Comparison of ENCODE assay signal across 8 mouse cellular contexts in genomic region chr13:14629726-14630641, GRCm38 (mm10). TPM values are rescaled to one million over a fixed set of nuclear protein-coding genes. Genes with fewer than 3 reads are reported as not detected.
DNase-seq lines count a peak whose midpoint lies in the region; ATAC-seq lines count a peak whose summit lies in the region.

AW209491 (plus strand) TSS chr13:14630154.

- H3K9me3 ChIP-seq in forebrain, embryonic 14.5 days (replicated peaks; ENCODE audit: control insufficient read depth, low read length), result no peaks in the 10 kb centered on the region
- H3K9me3 ChIP-seq in neural tube, embryonic 15.5 days (replicated peaks), result no peaks in the 10 kb centered on the region

- peak; percentile 95 for DNase-seq in ES-CJ7 (ENCODE audit: low read depth, low spot score)
- peak; percentile 93 for DNase-seq in cerebellum, adult 11 months
- DNase-seq in forebrain, embryonic 14.5 days (ENCODE audit: low spot score), result peak; percentile 96
- peak; percentile 93 to 96 for DNase-seq in heart, postnatal 14 days
- DNase-seq in layer of hippocampus, adult 11-12 months (ENCODE audit: low spot score), result peak; percentile 96
- peak; percentile 97 to 98 for DNase-seq in lung, adult 18-20 months
- DNase-seq in testis, postnatal 14 days (ENCODE audit: low spot score), result peak; percentile 91

- peak; percentile 97 for ATAC-seq in forebrain, embryonic 14.5 days
- ATAC-seq in neural tube, embryonic 15.5 days (ENCODE audit: low FRiP score), result peak; percentile 98

- no peaks in the 10 kb centered on the region for H3K27me3 ChIP-seq in forebrain, embryonic 14.5 days (replicated peaks; ENCODE audit: control insufficient read depth, insufficient read depth, low read length)
- H3K27me3 ChIP-seq in neural tube, embryonic 15.5 days (replicated peaks), result no peaks in the 10 kb centered on the region

- H3K36me3 ChIP-seq in forebrain, embryonic 14.5 days (ENCODE audit: control insufficient read depth, insufficient read depth, low read length), result peaks cover 27% of the 10 kb centered on the region
- peaks cover 20% of the 10 kb centered on the region for H3K36me3 ChIP-seq in neural tube, embryonic 15.5 days

- H3K4me1 ChIP-seq in forebrain, embryonic 14.5 days (ENCODE audit: control insufficient read depth, insufficient read depth, low read length), result peaks cover 9% of the 10 kb centered on the region
- peaks cover 13% of the 10 kb centered on the region for H3K4me1 ChIP-seq in neural tube, embryonic 15.5 days

- H3K4me3 ChIP-seq in forebrain, embryonic 14.5 days (ENCODE audit: low read depth, low read length), result peak within 1 kb of the TSS; percentile 59
- H3K4me3 ChIP-seq in neural tube, embryonic 15.5 days (replicated peaks), result peak within 1 kb of the TSS; percentile 61

- H3K9ac ChIP-seq in forebrain, embryonic 14.5 days (ENCODE audit: low read length), result peak within 1 kb of the TSS; percentile 84
- peak within 1 kb of the TSS; percentile 77 for H3K9ac ChIP-seq in neural tube, embryonic 15.5 days (replicated peaks)

- peak within 1 kb of the TSS; percentile 70 for H3K4me2 ChIP-seq in forebrain, embryonic 14.5 days (ENCODE audit: low read length)
- H3K4me2 ChIP-seq in neural tube, embryonic 15.5 days, result peak within 1 kb of the TSS; percentile 75

- intact Hi-C loops in heart, postnatal 14 days (cut with DNase I), result no loop called here

- H3K27ac ChIP-seq in forebrain, embryonic 14.5 days (ENCODE audit: low read depth, low read length), result peak within 1 kb of the TSS; percentile 58
- peak within 1 kb of the TSS; percentile 80 for H3K27ac ChIP-seq in neural tube, embryonic 15.5 days (replicated peaks)

- 2% methylated on average over 29 of the region's 29 CpGs for WGBS in forebrain, embryonic 14.5 days
- WGBS in neural tube, embryonic 15.5 days, result 1% methylated on average over 29 of the region's 29 CpGs

RNA-seq across cellular contexts. Expression of gene AW209491, which starts in this region (rescaled TPM):
- polyA plus RNA-seq in forebrain, embryonic 14.5 days (2014; fragmentation: Nextera tagmentation; extraction: Ambion mirVana), result 37.3 and 42.6 TPM in 2 replicates
- total RNA-seq in heart, postnatal 14 days (2021), result 10 to 100 TPM in 1 of 2 experiments, 1 to 10 TPM in 1; 8.9 to 10.1 TPM
- 41.7 and 44.5 TPM in 2 replicates for polyA plus RNA-seq in neural tube, embryonic 15.5 days (2015; fragmentation: Nextera tagmentation; extraction: Ambion mirVana)

Comparison
In these comparisons a context has a peak if more than half of its experiments do, and no peak if none do; other contexts are left out.
1. Peak in every context shown above with its lines: DNase-seq, ATAC-seq, H3K4me3 ChIP-seq and H3K27ac ChIP-seq.